In the genomic region with DNA sequence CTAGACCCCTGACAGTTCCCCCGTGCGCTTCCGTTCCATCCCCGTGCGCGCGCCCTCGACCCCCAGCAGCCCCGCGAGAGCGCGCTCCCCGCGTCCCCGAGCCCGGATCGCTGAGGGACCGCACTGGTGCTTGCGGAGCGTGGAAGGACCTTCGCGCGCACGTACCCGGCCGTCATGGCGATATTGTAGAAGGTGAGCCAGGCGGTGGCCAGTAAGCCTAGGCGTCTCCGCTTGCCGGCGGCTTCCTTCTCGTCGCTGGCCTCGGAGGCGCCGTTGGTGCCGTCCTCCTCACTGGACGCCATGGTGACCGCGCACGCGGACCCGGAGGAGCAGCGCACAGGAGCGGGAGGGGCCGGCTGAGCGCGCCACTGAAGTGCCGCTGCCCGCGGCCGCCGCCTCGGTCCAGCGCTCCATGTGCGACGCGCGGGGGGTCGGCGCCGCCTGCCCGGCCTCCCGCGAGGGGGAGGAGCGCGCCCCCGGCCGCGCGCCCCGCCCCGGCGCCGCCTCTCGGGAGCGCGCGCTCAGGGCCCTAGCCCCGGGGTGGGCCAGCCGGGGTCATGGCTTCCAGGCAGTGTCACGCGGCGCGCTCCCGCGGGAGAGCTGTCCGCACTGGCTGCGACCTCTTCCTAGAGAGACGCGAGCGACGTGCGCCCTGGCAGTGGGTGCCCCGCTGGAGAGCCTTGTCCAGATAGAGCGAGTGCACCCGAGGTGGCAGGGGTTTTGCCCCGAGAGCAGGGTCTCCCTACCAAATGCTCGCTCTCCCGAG, we compare ENCODE assay signal across 8 mouse cellular contexts. TPM values are rescaled to one million over a fixed set of nuclear protein-coding genes. Genes with fewer than 3 reads are reported as not detected.
DNase-seq lines count a peak whose midpoint lies in the region; ATAC-seq lines count a peak whose summit lies in the region.

Hacd1 (minus strand) TSS at position 570 of the 766 bp plus-strand sequence.

- no peaks in the 10 kb centered on the region for H3K27me3 ChIP-seq in hindbrain, embryonic 11.5 days (ENCODE audit: control insufficient read depth, insufficient read depth, low read length)

- ATAC-seq in hindbrain, embryonic 11.5 days (ENCODE audit: low FRiP score), result peak; percentile 90

- H3K4me1 ChIP-seq in hindbrain, embryonic 11.5 days (replicated peaks; ENCODE audit: control insufficient read depth, insufficient read depth, low read length), result no peaks in the 10 kb centered on the region

- H3K36me3 ChIP-seq in hindbrain, embryonic 11.5 days (ENCODE audit: control insufficient read depth, insufficient read depth, low read length), result no peaks in the 10 kb centered on the region

- peak; percentile 86 for DNase-seq in Muller cell, postnatal 12 days (ENCODE audit: inconsistent ontology term)
- DNase-seq in cerebellum, adult 9-11 months, result peak; percentile 89
- DNase-seq in frontal cortex, postnatal 10 days (ENCODE audit: low spot score in 2 of 2), result peak; percentile 79 to 89
- peak; percentile 95 for DNase-seq in hindbrain, embryonic 11.5 days (ENCODE audit: low spot score)
- DNase-seq in layer of hippocampus, postnatal 36 days, result peak; percentile 77 to 82
- DNase-seq in lung, postnatal 25 days (ENCODE audit: low spot score), result peak; percentile 78
- peak; percentile 84 for DNase-seq in retina, embryonic 14.5 days (ENCODE audit: low spot score)
- DNase-seq in thymus, postnatal 36 days, result peak; percentile 84 to 88

- H3K4me2 ChIP-seq in hindbrain, embryonic 11.5 days (replicated peaks; ENCODE audit: low read depth, low read length), result peak within 1 kb of the TSS; percentile 66

- peak within 1 kb of the TSS; percentile 78 for H3K4me3 ChIP-seq in hindbrain, embryonic 11.5 days (ENCODE audit: low read depth, low read length)

- peak within 1 kb of the TSS; percentile 88 for H3K27ac ChIP-seq in hindbrain, embryonic 11.5 days (ENCODE audit: low read depth, low read length)

- no peaks in the 10 kb centered on the region for H3K9me3 ChIP-seq in hindbrain, embryonic 11.5 days (ENCODE audit: control insufficient read depth, low read length)

- under 1% methylated on average over 60 of the region's 101 CpGs for WGBS in hindbrain, embryonic 11.5 days

- peak within 1 kb of the TSS; percentile 79 for H3K9ac ChIP-seq in hindbrain, embryonic 11.5 days (ENCODE audit: low read depth, low read length)

RNA-seq across cellular contexts. Expression of gene Hacd1, which starts in this region (rescaled TPM):
- polyA plus RNA-seq in hindbrain, embryonic 11.5 days (2014; fragmentation: Nextera tagmentation; extraction: Ambion mirVana), result 50.2 and 50.9 TPM in 2 replicates
- total RNA-seq in layer of hippocampus, postnatal 36 days (2021), result 10 to 100 TPM; 17.7 to 17.8 TPM

Comparison
In these comparisons a context has a peak if more than half of its experiments do, and no peak if none do; other contexts are left out.
1. Peak in every context shown above with its lines: DNase-seq, ATAC-seq, H3K4me3 ChIP-seq and H3K27ac ChIP-seq.